Mouse (Mus musculus) R1 (cell line): Measurements from ENCODE around the gene Tbkbp1.
A peak's percentile ranks its signal among the peaks of the same experiment; 100 is the strongest.

Source experiments
- DNase-seq: peaks from one replicate; pipeline ENCODE4 v3.0.0-alpha.2; 2018; ENCODE audit warnings: low read depth, low spot score

Tbkbp1 gene

DNA sequence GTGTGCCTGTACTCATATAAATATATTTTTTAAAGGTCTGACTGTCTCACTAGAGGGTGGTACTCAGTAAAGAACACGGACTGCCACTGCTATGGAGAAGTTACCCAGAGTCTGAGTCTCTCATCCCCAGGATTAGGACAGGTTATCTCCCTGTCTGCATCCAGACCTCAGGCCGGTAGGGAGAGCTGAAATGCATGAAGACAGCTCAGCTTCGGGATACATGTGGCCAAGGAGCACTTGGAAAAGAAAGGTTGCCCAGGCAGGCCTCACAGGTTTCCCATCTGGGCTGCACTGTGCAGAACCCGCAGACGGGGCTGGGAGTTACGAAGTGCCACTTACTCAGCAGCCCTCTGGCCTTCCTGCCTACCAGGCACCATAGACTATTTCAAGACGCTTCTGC lies 5.7 kb upstream of the Tbkbp1 start:
- DNase-seq = no peak

DNA sequence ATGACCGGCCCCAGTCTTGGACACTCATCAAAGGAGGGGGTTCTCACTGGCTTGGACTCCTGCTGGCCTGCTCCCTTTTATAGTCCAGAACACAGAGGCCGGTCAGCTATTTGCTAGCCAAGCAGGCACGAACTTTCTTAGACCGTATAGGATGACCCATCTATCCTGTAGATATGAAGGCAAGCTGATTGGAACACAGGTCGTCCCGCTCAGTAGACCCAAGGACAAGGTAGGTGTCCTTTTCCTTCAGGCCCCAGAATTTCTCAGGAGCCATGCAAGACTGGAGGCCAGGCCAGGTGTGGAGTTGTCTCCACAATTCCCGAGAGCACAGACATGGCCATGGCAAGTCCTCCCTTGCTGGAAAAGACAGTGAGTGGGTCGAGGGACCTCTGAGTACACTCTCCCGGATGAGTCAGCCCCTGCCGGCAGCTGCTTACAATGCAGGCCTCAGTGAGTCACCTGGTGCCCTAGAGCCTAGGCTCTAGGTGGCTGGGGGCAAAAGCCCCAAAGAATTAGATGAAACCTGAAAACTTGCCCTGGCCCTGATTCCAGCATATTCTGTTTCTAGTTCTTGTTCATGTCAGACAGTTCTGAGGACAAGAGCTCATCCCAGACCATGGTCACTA lies 1.5 kb upstream of the Tbkbp1 start:
- DNase-seq = peak; percentile 73

DNA sequence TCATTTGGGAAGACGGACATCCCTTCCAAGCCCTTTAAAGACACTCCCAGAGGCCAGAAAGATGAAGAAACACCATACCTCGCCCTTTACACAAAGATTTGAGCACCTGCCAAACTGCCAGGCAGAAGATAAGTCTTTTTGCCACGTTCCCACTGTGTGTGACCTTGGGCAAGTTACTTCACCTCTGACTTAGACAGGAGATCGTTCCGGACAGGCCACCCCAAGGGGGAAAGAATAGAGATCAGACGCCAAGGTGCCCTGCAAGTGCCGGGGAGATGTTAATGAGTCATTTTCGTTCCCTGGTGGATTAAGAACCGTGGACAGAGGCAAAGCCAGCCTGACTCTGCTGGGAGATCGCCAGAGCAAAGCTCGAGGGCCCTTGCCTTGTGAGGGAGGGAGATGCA lies 730 bp upstream of the Tbkbp1 start:
- DNase-seq = peak; percentile 79

DNA sequence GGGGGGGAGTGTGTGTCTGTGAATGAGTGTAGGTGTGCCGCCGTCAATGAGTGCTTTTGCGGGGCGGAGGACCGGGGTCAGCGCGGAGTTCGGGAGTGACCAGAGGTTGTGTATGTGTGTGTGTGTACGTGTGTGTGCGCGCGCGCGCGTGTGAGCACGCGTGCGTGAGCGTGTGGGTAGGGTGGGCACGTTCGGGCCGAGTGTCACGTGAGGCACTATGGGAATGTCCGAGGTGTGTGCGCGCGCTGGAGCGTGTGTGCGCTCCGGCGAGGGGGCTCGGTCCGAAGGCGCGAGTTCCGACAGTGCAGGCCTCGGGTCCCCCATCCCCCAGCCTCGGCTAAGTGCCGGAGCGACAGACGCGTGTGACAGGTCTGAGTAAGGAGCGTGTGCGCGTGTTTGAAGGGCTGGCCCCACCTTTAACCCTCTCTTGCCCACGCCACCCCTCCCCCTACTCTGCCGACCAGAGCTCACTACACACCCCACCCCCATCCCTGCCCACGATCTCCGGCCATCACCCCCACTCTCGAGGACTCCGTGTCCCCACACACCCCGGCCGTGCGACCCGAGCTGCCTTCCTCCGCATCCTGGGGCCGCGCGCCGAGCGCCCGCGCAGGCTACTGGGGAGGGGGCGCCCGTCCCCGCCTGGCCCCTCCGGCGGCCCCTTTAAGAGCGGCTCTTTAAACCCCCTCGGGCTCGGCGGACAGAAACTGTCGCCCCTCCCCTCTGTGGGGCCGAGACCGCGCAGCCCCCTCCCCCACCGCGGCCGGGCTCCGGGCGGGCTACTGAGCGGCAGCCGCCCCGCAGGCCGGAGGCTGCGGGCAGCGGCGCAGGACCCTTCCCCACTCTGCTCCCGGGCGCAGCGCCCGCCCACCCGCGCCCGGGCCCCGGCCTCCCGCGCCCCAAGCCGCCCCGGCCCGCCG lies 624 bp downstream of the Tbkbp1 start:
- peak; percentile 79 for DNase-seq

GRCm38 (mm10) chr11:97149995-97150410 lies 1.3 kb downstream of the Tbkbp1 start:
- DNase-seq = peak; percentile 67

- DNase-seq = no peak
Observed at GRCm38 (mm10) chr11:97149026-97149425, 2.3 kb downstream of the Tbkbp1 start.

DNA sequence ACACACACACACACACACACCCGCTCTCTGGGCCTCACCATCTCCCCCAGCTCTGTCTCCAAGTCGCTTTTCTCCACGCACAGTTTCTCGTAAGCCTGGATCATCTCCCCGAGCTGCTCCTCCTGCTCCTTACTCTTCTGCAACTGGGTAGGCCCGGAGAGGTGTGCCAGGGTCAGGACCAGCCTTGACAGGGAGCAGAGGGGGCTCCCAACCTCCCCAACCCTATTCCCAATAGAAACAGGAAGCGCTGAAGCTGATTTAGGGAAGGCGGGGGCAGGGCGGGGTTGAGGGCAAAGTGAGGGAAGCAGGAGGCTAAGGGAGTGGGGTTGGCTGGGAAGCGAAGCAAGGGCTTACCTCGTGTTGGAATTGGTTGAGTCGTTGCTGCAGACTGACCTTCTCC lies 2.7 kb downstream of the Tbkbp1 start:
- DNase-seq = no peak

GRCm38 (mm10) chr11:97147333-97147732 lies 4.0 kb downstream of the Tbkbp1 start:
- no peak for DNase-seq

- DNase-seq = peak; percentile 84
Observed at GRCm38 (mm10) chr11:97146724-97147123, 4.6 kb downstream of the Tbkbp1 start.

DNA sequence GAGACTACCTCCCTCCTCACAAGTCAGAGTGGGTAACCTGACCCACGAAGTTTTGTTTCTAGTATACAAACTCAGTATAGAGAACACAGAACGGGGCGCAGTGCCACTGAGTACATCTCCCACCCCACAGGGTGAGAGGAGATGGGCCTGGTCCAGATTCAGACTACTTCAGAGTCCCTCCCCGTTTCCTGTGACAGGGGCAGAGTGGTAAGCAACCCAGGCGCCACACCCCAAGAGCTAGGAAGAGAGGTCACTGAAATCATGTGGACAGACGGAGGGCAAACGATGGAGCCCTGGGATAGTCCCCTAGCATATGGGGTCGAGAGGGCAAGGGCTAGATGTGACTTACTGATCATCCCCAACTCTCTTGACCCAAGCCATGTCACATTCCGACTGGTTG lies 5.3 kb downstream of the Tbkbp1 start:
- no peak for DNase-seq

DNA sequence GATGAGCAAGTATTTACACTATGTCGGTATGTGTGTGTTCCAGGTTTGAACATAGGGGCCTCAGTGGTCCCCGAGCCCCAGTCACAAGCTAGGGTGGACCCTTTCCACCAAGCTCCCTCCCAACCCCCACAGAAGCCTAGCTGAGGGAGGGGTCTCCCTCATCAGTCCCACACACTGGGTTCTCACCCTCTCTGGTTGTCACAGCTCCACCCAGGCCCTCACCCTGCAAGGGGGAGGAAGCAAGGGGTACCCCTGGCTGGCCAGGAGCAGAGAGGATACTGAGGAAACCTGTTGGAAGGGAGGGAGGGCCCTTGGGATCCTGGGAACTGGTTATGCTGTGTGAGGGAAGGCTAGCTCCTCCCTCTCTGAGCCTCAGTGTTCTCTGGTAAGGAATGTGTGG lies 6.0 kb downstream of the Tbkbp1 start:
- DNase-seq = no peak

DNA sequence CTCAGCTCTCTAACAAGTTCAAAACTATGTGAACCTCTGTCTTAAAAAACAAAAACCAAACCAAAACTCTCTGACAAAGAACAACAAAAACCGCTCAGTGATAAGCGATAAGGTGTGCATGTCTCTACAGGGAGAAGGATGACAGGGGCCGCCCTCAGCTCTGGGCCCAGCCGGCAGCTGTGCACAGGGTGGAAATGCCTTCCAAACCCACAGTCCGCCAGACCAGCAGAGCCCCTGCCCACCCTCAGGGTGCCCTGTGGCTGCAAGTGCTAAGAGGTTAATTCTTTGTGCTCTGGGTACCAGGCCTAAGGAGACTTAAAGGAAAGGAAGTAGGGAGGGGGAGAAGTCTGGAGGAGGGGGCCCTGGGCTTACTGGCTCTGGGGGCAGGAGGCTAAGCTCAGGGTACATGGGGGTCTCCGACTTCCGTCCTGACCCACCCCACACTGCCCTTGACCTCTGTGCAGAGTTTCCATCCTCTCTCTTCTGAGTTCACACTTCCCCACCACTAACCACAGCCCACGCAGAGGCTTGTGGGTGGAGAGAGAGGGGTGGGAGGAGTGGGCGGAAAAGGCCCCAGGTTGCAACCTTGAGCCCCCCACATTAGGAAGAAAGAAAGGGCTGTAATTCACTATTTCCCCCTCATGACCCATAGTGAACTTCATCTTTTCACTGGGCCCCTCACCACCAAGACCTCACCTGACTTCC lies 7.9 kb downstream of the Tbkbp1 start:
- DNase-seq = no peak

- no peak for DNase-seq
Observed at GRCm38 (mm10) chr11:97142159-97142608, 9.1 kb downstream of the Tbkbp1 start.

DNA sequence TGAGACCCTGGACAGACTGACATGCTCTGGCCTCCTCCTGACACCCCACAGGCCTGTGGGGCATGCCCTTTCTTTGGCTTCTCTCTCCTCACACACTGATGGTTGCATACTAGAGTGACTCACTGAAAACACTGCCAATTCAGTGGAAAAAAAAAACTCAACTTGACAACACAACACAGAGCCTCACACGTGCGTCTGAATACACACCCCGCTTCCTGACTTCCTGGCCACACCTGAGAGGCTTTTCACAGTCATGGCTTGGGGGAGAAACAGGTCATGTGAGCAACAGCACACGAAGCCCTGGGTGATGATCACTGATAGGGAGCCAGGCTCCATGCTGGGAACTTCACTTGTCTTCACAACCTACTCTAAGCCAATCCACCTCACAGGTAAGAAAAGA lies 10.5 kb downstream of the Tbkbp1 start:
- no peak for DNase-seq

DNA sequence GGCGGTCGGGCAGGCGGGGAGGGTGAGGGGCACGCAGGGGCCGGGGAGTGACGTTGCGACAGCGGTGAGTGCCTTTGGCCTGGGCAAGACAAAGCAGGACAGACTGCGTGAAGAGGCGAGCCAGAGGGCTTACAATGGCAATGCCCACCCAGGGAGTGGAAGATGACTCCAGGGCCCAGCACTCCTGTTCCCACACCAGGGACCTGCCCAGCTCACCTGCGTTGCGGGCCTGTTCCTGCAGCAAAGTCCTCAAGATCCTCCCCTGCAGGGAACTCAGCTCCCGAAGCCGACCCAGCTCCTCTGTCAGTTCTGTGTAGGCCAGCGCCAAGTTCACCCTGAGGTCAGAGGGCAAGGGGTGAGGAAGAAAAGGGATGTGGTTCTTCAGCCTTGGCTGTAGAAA lies 12.0 kb downstream of the Tbkbp1 start:
- no peak for DNase-seq

- DNase-seq = no peak
Observed at GRCm38 (mm10) chr11:97138554-97139226, 12.6 kb downstream of the Tbkbp1 start.

- DNase-seq = no peak
Observed at GRCm38 (mm10) chr11:97133270-97133669, 18.0 kb downstream of the Tbkbp1 start.

GRCm38 (mm10) chr11:97132185-97132584 lies 19.1 kb downstream of the Tbkbp1 start:
- no peak for DNase-seq

GRCm38 (mm10) chr11:97131683-97132082 lies 19.6 kb downstream of the Tbkbp1 start:
- no peak for DNase-seq

DNA sequence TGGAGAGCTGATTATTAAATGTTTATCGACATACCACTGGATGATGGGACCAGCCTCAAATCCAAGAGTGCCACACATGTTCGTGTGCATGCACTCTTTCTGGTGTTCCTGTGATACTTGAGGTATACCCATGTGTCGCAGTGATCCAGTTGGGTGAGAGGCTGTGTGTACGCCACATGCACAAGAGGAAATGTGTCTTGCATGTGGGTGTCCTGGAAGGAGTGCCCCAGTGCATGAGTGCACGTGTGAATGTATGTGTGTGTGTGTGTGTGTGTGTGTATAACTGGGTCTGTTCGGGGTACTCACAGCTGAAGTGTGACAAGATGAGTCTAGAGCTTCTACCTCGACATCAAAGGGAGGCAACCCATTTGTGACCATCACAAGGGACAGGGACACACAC lies 21.0 kb downstream of the Tbkbp1 start:
- DNase-seq = no peak

GRCm38 (mm10) chr11:97128956-97129355 lies 22.3 kb downstream of the Tbkbp1 start:
- DNase-seq = no peak
